Mouse (Mus musculus): ENCODE results near the gene Lmbrd1. TPM values are rescaled to one million over a fixed set of nuclear protein-coding genes. Genes with fewer than 3 reads are reported as not detected.
A peak's percentile ranks its signal among the peaks of the same experiment; 100 is the strongest.
"Not testable (repeated sequence)": the region's sequence is repeated elsewhere in the genome, so short reads cannot be mapped to it uniquely, and the experiment has no call there.

Lmbrd1 gene
- polyA plus RNA-seq, 1 experiment from 2014 or later, result 45.0 TPM

DNA sequence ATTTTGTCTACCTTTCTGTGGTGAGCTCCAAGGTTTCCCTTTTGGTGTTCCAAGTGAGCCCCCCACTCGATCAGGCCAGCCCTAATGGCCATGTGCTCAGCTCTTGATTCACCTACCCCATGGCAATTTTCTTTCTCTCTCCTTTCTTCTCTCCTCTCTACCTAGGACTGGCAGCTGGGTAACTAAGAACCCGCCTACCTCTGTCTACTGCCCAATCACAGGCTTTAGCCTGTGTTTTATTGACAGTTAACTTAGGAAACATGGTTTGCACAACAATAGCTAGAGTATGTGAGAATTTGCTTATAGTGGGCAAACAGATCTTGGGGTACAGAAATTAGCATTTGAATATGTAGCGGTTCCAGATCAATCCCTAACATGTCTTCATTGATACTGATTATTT is 62.5 kb downstream of the Lmbrd1 start:
- 94% methylated on average over 3 of the region's 3 CpGs for WGBS
- Histone ChIP-seq H3K4me3 (ENCODE audit: low read depth, low read length) (no peak overlapping the region), H3K4me1 (ENCODE audit: insufficient read depth, low read depth, low read length) (no peaks in the 10 kb centered on the region; the same call in 1 of the 2 replicates), H3K4me2 (replicated peaks; ENCODE audit: low read depth, low read length) (no peak overlapping the region), H3K36me3 (ENCODE audit: insufficient read depth, low read length) (no peaks in the 10 kb centered on the region), H3K27me3 (replicated peaks; ENCODE audit: insufficient read depth, low read length) (no peaks in the 10 kb centered on the region), H3K9me3 (ENCODE audit: low read length) (no peaks in the 10 kb centered on the region), H3K27ac (ENCODE audit: low read length) (no peak overlapping the region), H3K9ac (replicated peaks; ENCODE audit: low read depth) (no peak overlapping the region)
- TF ChIP-seq CTCF (IDR thresholded peaks at IDR 0.05) (no peak), EP300 (IDR thresholded peaks at IDR 0.05) (no peak)
- DNase-seq (ENCODE audit: low spot score), result no peak
- ATAC-seq, result no peak

DNA sequence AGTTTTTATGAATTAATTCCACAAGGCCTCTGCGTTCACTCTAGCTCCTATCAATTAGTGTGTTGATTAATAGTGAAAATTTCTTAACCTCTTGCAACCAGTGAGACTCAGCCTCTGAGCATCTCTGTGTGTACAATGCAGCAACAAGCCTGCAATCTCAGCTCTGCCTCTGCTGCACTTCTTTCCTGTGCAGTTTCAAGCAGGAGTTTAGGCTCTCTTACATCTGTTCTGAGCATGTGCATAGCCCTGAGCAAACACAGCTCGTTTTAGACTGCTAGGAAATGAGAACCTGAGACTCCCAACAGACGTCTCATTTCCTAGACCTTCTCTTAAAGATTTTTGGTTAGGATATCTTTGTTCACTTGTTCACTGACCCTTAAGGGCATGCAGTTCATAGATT is 63.1 kb downstream of the Lmbrd1 start:
- DNase-seq (ENCODE audit: low spot score), result no peak
- Histone ChIP-seq H3K4me2 (replicated peaks; ENCODE audit: low read depth, low read length) (no peak overlapping the region), H3K4me3 (ENCODE audit: low read depth, low read length) (no peak overlapping the region), H3K4me1 (ENCODE audit: insufficient read depth, low read depth, low read length) (no peaks in the 10 kb centered on the region; the same call in 1 of the 2 replicates), H3K27ac (ENCODE audit: low read length) (no peak overlapping the region), H3K27me3 (replicated peaks; ENCODE audit: insufficient read depth, low read length) (no peaks in the 10 kb centered on the region), H3K9me3 (ENCODE audit: low read length) (no peaks in the 10 kb centered on the region), H3K9ac (replicated peaks; ENCODE audit: low read depth) (no peak overlapping the region), H3K36me3 (ENCODE audit: insufficient read depth, low read length) (no peaks in the 10 kb centered on the region)
- WGBS, result 32% methylated on average over 3 of the region's 3 CpGs
- ATAC-seq, result no peak
- no peak for TF ChIP-seq EP300 (IDR thresholded peaks at IDR 0.05)
- no peak for TF ChIP-seq CTCF (IDR thresholded peaks at IDR 0.05)

DNA sequence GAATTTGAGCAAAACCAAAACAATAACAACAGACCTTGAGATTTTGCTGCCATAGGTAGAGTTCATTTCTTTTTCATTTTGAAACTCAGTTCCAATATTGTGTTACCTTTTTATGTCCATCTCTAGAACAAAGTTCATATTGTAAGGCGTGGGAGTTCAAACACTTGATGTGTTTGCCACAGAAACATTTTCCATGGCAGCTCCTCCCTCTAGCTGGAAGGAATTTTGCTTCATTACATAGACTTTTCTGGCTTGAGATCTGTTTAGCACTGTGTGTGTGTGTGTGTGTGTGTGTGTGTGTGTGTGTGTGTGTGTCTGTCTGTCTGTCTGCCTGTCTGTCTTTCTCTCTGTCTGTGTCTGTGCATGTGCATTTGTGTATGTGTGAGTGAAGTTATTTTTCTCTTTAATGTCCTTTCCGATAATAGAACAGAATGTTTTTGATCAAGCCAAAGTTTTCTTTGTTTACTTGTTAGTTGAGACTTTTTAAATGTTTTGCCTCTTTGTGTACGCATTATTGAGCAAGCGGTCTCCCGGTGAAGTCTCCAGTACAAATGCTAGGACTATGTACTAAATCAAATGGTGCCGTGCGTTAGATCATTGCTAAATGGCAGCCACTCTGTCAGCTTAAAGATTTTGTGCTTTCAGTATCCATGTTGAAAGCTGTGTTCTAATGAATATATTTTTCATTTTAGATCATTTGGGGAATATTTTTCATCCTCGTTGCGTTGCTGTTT is 64.9 kb downstream of the Lmbrd1 start:
- no peak overlapping the region for H3K4me2 ChIP-seq (replicated peaks; ENCODE audit: low read depth, low read length)
- peaks cover 10% of the 10 kb centered on the region; the same call in 1 of the 2 replicates for H3K36me3 ChIP-seq (ENCODE audit: insufficient read depth, low read length)
- ATAC-seq (peak; percentile 46), DNase-seq (ENCODE audit: low spot score) (peak; percentile 57)
- TF ChIP-seq CTCF (IDR thresholded peaks at IDR 0.05), result no peak
- no peak for TF ChIP-seq EP300 (IDR thresholded peaks at IDR 0.05)
- no peak overlapping the region for H3K4me3 ChIP-seq (ENCODE audit: low read depth, low read length)
- H3K27me3 ChIP-seq (replicated peaks; ENCODE audit: insufficient read depth, low read length), result no peaks in the 10 kb centered on the region
- no peaks in the 10 kb centered on the region; the same call in 1 of the 2 replicates for H3K4me1 ChIP-seq (ENCODE audit: insufficient read depth, low read depth, low read length)
- WGBS, result 68% methylated on average over 9 of the region's 9 CpGs
- H3K9ac ChIP-seq (replicated peaks; ENCODE audit: low read depth), result no peak overlapping the region
- H3K27ac ChIP-seq (ENCODE audit: low read length), result no peak overlapping the region
- no peaks in the 10 kb centered on the region for H3K9me3 ChIP-seq (ENCODE audit: low read length)

DNA sequence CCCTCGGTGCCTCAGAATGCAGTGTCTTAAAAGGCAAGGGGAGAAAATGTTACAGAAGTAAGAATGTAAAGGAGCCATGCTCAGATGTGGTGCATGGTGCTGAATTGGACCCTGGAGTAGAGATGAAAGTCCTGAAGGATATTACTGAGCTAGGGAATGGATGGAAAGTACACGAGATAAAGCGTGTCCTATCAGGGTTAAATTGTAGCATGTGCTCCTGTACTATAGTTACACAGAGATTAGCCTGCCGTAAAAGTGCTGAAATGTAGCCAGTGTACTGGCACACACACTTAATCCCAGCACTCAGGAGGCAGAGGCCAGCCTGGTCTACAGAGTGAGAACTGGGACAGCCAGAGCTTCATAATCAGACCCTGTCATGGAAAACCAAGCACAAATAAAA is 74.3 kb downstream of the Lmbrd1 start:
- Histone ChIP-seq H3K27me3 (replicated peaks; ENCODE audit: insufficient read depth, low read length) (no peaks in the 10 kb centered on the region), H3K36me3 (ENCODE audit: insufficient read depth, low read length) (peaks cover 11% of the 10 kb centered on the region; the same call in 1 of the 2 replicates), H3K4me3 (ENCODE audit: low read depth, low read length) (no peak overlapping the region), H3K27ac (ENCODE audit: low read length) (no peak overlapping the region), H3K4me2 (replicated peaks; ENCODE audit: low read depth, low read length) (no peak overlapping the region), H3K9ac (replicated peaks; ENCODE audit: low read depth) (no peak overlapping the region), H3K4me1 (ENCODE audit: insufficient read depth, low read depth, low read length) (no peaks in the 10 kb centered on the region), H3K9me3 (ENCODE audit: low read length) (no peaks in the 10 kb centered on the region)
- WGBS, result 84% methylated on average over 4 of the region's 4 CpGs
- ATAC-seq (no peak), DNase-seq (ENCODE audit: low spot score) (no peak)
- no peak for TF ChIP-seq EP300 (IDR thresholded peaks at IDR 0.05)
- no peak for TF ChIP-seq CTCF (IDR thresholded peaks at IDR 0.05)

DNA sequence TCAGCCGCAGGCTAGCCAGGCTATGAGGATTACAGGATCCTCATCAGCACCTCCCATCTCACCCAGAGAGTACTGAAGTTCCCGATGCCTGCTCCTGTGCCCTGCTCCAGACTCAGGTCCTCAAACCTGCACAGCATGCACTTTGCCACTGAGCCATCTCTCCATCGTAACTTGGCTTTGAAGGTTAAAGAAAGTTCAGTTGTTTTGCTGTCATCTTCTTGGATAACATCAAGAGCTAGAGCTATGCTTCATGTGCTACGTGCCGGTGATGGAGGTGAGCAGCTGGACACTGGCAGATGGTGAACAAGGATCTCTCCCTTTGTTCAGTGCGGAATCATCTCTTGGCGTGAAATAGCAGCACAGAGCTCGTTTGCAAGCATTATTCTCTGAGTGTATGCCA is 80.1 kb downstream of the Lmbrd1 start:
- H3K9ac ChIP-seq (replicated peaks; ENCODE audit: low read depth), result no peak overlapping the region
- no peak overlapping the region for H3K4me2 ChIP-seq (replicated peaks; ENCODE audit: low read depth, low read length)
- WGBS, result 80% methylated on average over 8 of the region's 8 CpGs
- H3K36me3 ChIP-seq (ENCODE audit: insufficient read depth, low read length), result peaks cover 5% of the 10 kb centered on the region; the same call in 1 of the 2 replicates
- DNase-seq (ENCODE audit: low spot score), result no peak
- no peak for TF ChIP-seq EP300 (IDR thresholded peaks at IDR 0.05)
- no peak for TF ChIP-seq CTCF (IDR thresholded peaks at IDR 0.05)
- no peak for ATAC-seq
- no peak overlapping the region for H3K27ac ChIP-seq (ENCODE audit: low read length)
- H3K9me3 ChIP-seq (ENCODE audit: low read length), result no peaks in the 10 kb centered on the region
- no peaks in the 10 kb centered on the region for H3K4me1 ChIP-seq (ENCODE audit: insufficient read depth, low read depth, low read length)
- H3K4me3 ChIP-seq (ENCODE audit: low read depth, low read length), result no peak overlapping the region
- no peaks in the 10 kb centered on the region for H3K27me3 ChIP-seq (replicated peaks; ENCODE audit: insufficient read depth, low read length)

DNA sequence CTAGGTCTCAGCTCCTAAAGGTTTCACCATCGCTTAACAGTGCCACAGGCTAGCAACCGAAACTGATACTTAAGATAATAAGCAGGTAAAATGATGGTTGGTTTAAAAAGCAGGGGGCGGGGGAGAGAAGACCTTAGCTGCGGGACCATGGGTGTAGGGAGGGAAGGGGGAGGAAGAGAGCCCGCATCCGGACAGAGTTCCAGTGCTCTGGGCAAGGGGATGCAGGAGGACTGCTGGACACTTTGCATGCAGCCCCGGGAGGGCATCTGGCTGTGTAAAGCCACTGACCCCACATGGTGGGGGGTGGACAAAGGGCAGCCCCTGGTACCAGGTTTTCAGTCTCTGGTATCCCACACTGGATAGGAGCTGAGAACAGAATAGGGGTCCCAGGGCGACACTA is 88.0 kb downstream of the Lmbrd1 start:
- TF ChIP-seq EP300 (IDR thresholded peaks at IDR 0.05) (no peak), CTCF (IDR thresholded peaks at IDR 0.05) (no peak)
- Histone ChIP-seq H3K9me3 (ENCODE audit: low read length) (no peaks in the 10 kb centered on the region), H3K4me1 (ENCODE audit: insufficient read depth, low read depth, low read length) (no peaks in the 10 kb centered on the region), H3K4me2 (replicated peaks; ENCODE audit: low read depth, low read length) (no peak overlapping the region), H3K27ac (ENCODE audit: low read length) (no peak overlapping the region), H3K4me3 (ENCODE audit: low read depth, low read length) (no peak overlapping the region), H3K27me3 (replicated peaks; ENCODE audit: insufficient read depth, low read length) (no peaks in the 10 kb centered on the region), H3K9ac (replicated peaks; ENCODE audit: low read depth) (no peak overlapping the region), H3K36me3 (ENCODE audit: insufficient read depth, low read length) (peaks cover 10% of the 10 kb centered on the region; the same call in 1 of the 2 replicates)
- no peak for ATAC-seq
- DNase-seq (ENCODE audit: low spot score), result no peak
- WGBS, result 80% methylated on average over 8 of the region's 8 CpGs

DNA sequence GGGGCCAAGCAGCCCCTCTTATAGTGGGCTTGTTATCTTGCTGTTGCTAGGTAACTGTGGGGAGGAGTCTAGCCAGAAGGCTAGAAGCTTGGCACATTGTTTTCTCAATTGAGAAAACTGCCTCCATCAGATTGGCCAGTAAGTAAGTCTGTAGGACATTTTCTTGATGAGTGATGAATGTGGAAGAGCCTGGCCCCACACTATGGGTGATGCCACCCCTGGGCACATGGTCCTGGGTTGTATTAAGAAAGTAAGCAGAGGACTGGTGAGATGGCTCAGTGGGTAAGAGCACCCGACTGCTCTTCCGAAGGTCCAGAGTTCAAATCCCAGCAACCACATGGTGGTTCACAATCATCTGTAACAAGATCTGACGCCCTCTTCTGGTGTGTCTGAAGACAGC is 88.8 kb downstream of the Lmbrd1 start:
- not testable (repeated sequence) for H3K27me3 ChIP-seq (replicated peaks; ENCODE audit: insufficient read depth, low read length); ATAC-seq; H3K4me2 ChIP-seq (replicated peaks; ENCODE audit: low read depth, low read length); H3K9me3 ChIP-seq (ENCODE audit: low read length); H3K27ac ChIP-seq (ENCODE audit: low read length); H3K4me3 ChIP-seq (ENCODE audit: low read depth, low read length); H3K4me1 ChIP-seq (ENCODE audit: insufficient read depth, low read depth, low read length); H3K9ac ChIP-seq (replicated peaks; ENCODE audit: low read depth); DNase-seq (ENCODE audit: low spot score)
- 92% methylated on average over 3 of the region's 3 CpGs for WGBS
- peaks cover 10% of the 10 kb centered on the region; the same call in 1 of the 2 replicates for H3K36me3 ChIP-seq (ENCODE audit: insufficient read depth, low read length)
